Mouse (Mus musculus): Measurements from ENCODE around the gene Zfp39. TPM values are rescaled to one million over a fixed set of nuclear protein-coding genes. Genes with fewer than 3 reads are reported as not detected.

The Zfp39 gene
- polyA plus RNA-seq (2012), result 1.3 and 1.4 TPM in 2 replicates

GRCm38 (mm10) chr11:58903511-58904409, at the start of gene Zfp39:
Gene Zfp39 (minus strand): TSS chr11:58904225.

DNA sequence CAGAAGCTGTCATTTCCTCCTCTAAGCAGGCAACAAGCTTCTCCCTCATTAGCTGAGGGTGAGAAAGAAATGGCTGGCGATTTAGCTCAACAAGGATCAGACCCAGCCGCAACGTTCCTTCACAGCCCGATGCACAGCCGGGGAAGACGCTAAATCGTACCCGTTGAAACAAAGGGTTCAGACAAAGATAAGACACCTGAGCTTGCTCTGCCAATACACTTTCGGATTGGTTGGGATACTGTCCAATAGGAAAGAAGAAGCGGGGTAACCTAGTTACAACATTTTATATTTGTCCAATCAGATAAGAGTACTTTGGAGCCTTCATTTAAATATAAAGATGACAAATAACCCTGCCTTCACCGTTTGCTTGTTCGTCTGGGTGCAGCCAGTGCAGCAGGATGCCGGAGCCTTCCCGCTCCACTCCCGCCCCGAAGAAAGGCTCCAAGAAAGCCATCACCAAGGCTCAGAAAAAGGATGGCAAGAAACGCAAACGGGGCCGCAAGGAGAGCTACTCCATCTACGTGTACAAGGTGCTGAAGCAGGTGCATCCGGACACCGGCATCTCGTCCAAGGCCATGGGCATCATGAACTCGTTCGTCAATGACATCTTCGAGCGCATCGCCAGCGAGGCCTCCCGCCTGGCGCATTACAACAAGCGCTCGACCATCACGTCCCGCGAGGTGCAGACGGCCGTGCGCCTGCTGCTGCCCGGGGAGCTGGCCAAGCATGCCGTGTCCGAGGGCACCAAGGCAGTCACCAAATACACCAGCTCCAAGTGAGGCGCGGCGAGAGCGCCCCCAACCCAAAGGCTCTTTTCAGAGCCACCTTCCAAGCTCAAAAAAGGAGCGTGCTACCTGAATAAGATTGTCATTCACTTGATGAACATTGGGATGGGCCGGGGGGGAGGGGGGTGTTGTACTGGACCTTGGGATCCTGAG, 44.8 kb upstream of the Zfp39 start, which contains the start of gene Hist3h2ba:
Gene Hist3h2ba (plus strand): TSS at position 379 of the 938 bp plus-strand sequence.

DNA sequence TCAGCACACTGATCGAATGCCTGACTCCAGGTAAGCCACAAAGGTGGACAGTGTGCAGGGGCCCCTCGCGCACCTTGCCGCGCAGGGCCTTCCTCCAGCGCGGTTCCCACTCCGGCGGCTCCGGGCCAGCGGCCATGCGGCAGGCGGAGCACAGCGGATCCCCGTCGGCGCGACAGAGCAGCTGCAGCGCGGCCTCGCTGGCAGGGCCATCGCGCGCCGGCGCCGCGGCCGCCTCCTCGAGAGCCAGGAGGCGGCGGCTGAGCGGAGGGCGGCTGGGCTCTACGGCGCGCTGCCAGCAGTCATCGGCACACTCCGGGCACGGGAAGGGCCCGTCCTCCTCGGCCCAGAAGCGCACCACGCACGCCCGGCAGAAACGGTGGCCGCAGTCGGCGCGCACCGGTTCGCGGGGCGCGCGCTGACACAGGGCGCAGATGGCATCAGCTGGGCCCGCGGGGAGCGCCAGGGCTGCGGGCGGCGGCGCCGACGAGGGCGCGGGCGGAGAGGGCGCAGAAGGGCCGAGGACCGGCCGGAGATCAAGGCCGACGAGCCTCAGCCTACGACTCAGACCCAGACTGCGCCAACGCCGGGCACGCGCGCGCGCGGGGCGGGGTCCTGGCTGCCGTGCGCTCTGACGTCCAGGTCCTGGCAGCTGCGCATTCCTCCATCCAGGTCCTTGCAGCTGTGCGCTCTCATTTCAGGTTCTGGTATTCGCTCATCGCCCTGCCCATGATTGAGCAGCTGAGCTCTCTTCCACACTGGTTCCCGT, 34.5 kb upstream of the Zfp39 start, which contains the start of gene Rnf187:
Gene Rnf187 (minus strand): TSS at position 595 of the 766 bp plus-strand sequence.

GRCm38 (mm10) chr11:58917745-58918366, 13.8 kb upstream of the Zfp39 start, which contains the start of gene Btnl10:
Gene Btnl10 (plus strand): TSS chr11:58917908.

GRCm38 (mm10) chr11:58867039-58867953, 36.7 kb downstream of the Zfp39 start, which contains the start of gene 2810021J22Rik:
Gene 2810021J22Rik (plus strand): TSS chr11:58867216.

GRCm38 (mm10) chr11:58846919-58847461, 57.0 kb downstream of the Zfp39 start, which contains the start of gene Gm12258:
Gene Gm12258 (plus strand): TSS chr11:58847158.

GRCm38 (mm10) chr11:58838951-58839350, 65.1 kb downstream of the Zfp39 start, which contains the start of gene Olfr311:
Gene Olfr311 (plus strand): TSS chr11:58839251.

Other genes starting within 250 kb of the Zfp39 start
- gene Olfr322, start 245.4 kb downstream of the Zfp39 start, polyA plus RNA-seq (2012), result 0.14 TPM in 1 of 2 replicates, not detected in the other
- not detected in 2 replicates for gene Olfr320, start 223.1 kb downstream of the Zfp39 start, polyA plus RNA-seq (2012)
- gene Olfr319, start 205.1 kb downstream of the Zfp39 start, polyA plus RNA-seq (2012), result not detected in 2 replicates
- 0.05 and 0.06 TPM in 2 replicates for gene Olfr318, start 180.2 kb downstream of the Zfp39 start, polyA plus RNA-seq (2012)
- gene Olfr317, start 165.0 kb downstream of the Zfp39 start, polyA plus RNA-seq (2012), result not detected in 2 replicates
- gene Olfr316, start 151.5 kb downstream of the Zfp39 start, polyA plus RNA-seq (2012), result not detected in 2 replicates
- not detected in 2 replicates for gene Olfr315, start 131.0 kb downstream of the Zfp39 start, polyA plus RNA-seq (2012)
- gene Olfr314, start 121.3 kb downstream of the Zfp39 start, polyA plus RNA-seq (2012), result not detected in 2 replicates
- gene Fam183b, start 102.3 kb downstream of the Zfp39 start, polyA plus RNA-seq (2012), result not detected in 2 replicates
- gene Olfr313, start 89.2 kb downstream of the Zfp39 start, polyA plus RNA-seq (2012), result not detected in 2 replicates
- 0.12 TPM in 1 of 2 replicates, not detected in the other for gene Olfr312, start 75.0 kb downstream of the Zfp39 start, polyA plus RNA-seq (2012)
- gene Olfr311, start 65.0 kb downstream of the Zfp39 start, polyA plus RNA-seq (2012), result not detected in 2 replicates
- gene Gm12258, start 57.1 kb downstream of the Zfp39 start, polyA plus RNA-seq (2012), result 0.03 TPM in 1 of 2 replicates, not detected in the other
- gene 2810021J22Rik, start 37.0 kb downstream of the Zfp39 start, polyA plus RNA-seq (2012), result 0.07 and 0.31 TPM in 2 replicates
- 3.1 and 3.4 TPM in 2 replicates for gene Btnl10, start 13.7 kb upstream of the Zfp39 start, polyA plus RNA-seq (2012)
- 297 and 316 TPM in 2 replicates for gene Rnf187, start 34.7 kb upstream of the Zfp39 start, polyA plus RNA-seq (2012)
- gene Hist3h2ba, start 44.7 kb upstream of the Zfp39 start, polyA plus RNA-seq (2012), result 4.6 and 7.4 TPM in 2 replicates
- 33.2 and 37.5 TPM in 2 replicates for gene Hist3h2a, start 50.5 kb upstream of the Zfp39 start, polyA plus RNA-seq (2012)
- 0.24 and 0.28 TPM in 2 replicates for gene Trim17, start 50.5 kb upstream of the Zfp39 start, polyA plus RNA-seq (2012)
- 55.3 and 59.9 TPM in 2 replicates for gene Trim11, start 73.9 kb upstream of the Zfp39 start, polyA plus RNA-seq (2012)
- gene Obscn, start 232.2 kb upstream of the Zfp39 start, polyA plus RNA-seq (2012), result 0.23 and 0.43 TPM in 2 replicates